Mouse (Mus musculus) fat pad, adult 2 months (tissue): ENCODE measurements around the gene Crtc3.

Experiments
- DNase-seq: peaks from one replicate; pipeline ENCODE4 v3.0.0-alpha.2; 2011; ENCODE audit warnings: low read depth, low spot score; ENCODE audit errors: extremely low read depth

The Crtc3 gene

DNA sequence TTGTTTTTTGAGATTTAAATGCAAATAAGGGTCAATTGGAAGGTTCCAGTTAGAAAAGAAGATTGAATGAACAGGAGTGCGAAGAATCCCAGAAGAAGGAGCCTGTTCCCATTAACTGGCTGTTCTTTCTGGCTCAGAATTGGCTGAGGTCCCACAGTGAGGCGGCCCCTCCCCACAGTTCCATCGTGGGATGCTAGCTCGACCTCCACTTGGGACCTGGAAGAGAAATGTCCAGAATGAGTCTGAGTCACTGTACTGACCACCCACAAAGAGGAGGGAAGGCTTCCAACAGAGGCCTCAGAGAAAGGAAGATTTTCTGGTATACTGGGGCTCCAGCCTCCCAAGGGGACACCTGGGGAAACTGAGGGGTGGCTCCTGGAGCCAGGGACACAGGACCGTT is 130.1 kb downstream of the Crtc3 start:
- DNase-seq: no peak

DNA sequence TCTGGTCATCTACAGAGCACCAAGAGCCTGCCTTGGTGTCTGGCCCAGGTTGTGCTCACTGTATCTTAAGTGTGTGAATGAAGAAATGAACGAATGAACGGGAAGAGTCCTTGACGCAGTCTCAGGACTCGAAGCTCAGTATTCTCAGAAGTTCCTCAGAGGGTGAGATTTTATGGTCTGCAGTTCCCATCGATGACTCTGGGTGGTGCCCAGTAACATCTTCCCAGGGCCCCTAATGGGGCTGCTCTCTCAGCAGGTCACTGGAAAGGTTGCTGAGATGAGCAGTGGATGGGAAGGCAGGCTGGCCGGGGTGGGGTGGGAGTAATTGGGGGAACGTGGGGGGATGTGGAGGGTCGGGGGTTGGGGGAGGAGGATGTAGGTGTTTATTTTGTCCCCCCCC is 130.6 kb downstream of the Crtc3 start:
- no peak for DNase-seq

DNA sequence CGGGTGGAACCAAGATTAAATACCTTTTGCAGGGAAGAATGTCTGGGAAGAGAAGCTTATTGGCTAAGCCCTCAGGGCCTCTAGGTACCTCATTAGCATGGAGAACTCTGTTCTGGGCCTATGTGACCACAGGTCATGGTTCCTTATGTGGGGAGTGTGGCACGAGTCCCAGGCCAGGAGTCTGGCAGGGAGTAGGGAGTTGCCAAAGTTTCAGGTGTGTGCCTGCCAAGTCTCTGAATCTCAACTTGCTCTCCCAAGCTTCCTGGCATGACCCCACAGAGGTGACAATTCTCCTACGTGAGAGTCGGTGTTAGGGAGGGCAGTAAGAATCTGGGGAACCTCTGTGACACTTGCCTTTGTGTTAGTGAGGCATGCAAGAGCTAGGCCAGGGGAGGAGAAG is 131.5 kb downstream of the Crtc3 start:
- peak; percentile 33 for DNase-seq

DNA sequence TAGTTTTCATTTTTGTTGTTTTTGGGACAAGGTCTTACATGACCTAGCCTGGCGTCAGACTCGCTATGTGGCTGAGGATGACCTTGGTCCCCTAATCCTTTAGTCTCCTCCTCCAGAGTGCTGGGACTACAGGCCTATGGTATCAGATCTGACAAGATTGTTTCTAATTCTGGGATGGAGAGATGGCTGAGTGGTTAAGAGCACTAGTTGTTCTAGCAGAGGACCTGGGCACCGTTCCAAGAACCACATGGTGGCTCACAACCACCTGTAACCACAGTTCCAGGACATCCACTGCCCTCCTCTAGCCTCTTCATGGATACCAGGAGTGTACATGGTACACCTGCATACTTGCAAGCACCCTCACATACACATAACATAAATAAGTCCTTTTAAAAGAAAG is 132.5 kb downstream of the Crtc3 start:
- DNase-seq: no peak

DNA sequence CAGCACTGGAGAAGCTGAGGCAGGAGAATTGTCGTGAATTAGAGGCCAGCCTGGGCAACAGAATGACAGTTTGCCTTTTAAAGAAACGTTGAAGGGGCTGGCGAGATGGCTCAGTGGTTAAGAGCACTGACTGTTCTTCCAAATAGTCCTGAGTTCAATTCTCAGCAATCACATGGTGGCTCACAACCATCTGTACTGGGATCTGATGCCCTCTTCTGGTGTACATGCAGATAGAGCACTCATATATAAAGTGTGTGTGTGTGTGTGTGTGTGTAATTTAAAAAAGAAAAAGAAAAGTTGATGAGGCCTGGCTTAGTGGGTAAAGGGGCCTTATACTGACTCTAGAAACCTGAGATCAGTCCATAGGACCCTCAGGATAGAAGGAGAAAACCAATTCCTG is 133.5 kb downstream of the Crtc3 start:
- DNase-seq: no peak

DNA sequence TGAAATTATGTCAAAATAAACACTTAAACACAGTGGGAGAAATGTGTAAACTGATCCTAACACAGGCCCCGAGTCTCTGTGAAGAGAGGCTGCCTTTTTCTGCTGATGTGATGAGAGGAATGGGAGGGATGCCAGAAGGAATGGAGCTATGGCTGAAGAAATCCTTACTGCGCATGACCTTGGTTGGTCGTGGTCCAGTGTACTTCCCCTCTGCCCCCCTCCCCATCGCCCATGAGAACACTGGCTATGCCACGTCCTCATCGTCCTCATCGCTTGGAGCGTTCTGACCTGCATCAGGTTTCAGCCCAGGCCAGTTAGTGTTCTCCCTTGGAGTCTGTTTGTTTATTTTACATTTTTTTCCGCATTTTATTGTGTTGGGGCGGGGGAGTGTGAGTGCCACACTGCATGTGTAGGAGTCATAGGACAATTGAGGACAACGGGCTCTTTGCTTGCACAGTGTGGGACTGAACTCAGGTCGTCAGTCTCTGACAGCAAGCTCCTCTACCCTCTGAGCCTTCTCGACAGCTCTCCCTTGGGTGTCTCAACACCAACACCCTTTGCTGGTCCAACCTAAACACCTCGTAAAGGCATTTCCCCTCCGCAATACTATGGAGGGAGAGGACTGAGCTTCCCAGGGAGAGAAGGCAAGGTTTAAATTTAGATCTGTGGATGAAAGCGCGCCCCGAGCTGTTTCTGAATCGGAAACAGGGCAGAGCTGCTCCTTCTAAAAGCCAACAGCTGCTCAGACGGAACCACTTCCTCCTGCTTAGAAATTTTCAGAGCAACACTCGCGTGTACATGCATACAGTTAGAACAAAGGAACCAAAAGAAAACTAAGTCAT is 134.3 kb downstream of the Crtc3 start:
- DNase-seq: no peak

DNA sequence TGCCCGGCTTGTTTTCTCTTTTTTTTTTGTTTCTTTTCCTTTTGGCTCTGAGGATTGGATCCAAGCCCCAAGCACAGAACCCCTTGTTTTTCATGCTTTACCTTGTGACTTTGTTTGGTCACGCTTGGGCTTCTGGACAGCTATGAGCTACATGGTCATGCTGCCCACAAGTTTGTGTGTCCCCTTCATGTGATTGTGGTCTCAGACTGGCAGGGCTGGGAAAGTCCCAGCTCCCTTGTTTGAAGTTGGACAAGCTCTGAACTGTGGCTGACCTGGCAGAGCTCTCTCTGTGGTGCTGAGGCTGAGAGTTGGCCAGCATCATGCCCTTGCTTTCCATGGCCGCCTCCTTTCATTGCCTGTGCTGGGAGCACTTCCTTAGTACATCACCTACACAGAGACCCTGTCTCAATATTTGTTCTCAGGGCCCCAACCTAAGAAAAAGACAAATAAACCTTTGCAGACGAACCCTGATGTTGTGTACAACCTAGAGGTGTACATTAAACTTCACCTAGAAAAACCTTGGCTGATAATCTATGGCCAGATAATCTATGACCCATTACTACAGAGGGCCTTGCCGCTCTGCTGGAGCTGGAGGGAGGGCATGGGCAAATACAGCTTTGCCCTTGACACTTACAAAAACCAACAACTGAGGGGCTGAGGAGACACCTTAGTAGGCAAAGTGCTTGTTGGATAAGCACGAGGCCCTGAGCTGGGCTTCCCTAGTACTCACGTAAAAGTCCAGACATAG is 140.0 kb downstream of the Crtc3 start:
- no peak for DNase-seq

DNA sequence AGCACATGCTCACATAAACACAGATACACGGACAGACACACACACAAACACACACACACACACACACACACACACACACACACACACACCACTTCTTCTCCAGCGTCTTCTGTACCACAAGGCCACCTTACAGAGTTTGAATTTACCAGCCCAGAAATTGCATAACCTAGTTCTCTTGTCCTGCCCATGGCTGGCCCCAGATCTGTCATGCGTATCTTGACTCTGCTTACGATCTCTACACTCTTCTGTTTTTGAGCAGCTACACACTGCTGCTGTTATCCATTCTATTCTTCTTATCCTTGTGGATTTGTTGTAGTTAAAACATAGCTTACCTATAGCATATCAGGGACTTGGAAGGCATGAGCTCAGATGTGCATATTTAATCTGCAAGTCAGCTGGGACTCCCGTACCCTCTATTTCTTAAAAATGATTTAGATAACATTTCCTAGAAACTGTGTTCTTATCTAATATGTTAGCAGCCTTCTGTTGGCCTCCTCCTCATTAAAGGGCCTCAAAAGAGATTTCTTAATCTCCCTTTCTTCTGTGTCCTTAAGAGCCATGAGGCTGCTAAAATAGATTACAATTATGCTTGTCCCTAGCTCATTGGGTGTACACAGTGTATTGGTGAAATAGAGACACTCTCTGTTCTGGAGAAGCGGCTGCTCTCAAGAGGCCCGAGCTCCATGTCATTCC is 146.4 kb downstream of the Crtc3 start:
- no peak for DNase-seq

DNA sequence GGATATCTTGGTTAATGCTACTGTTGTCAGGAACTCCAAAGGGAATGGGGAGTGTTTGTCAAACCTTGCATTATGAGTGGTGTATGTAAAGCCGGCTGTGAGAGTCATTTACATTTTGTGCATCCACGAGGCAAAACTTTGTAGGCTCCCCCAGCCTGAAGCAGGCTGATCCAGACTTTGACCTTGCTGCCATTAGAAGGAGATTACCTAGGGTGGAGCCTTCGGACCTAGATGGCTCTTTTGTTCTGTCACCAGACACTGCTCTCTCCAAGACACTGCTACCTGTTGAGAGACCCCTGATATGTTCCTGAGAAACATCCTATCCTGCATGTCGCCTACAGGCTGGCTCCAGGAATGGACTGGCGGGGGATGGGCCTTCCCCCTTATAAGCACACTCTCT is 149.1 kb downstream of the Crtc3 start:
- DNase-seq: no peak
